Comparison of ENCODE assay signal across 8 mouse cellular contexts in genomic region chr11:84813724-84814510, GRCm38 (mm10). TPM values are rescaled to one million over a fixed set of nuclear protein-coding genes. Genes with fewer than 3 reads are reported as not detected.
DNase-seq lines count a peak whose midpoint lies in the region; ATAC-seq and TF ChIP-seq lines count a peak whose summit lies in the region.

No protein-coding gene starts in this region.

- peak; percentile 93; the same call in 1 of the 2 replicates for TF ChIP-seq CTCF in testis, adult 2 months (IDR thresholded peaks at IDR 0.05; ENCODE audit: control insufficient read depth, insufficient read depth, insufficient replicate concordance, low read depth, low read length)

- H3K4me3 ChIP-seq in heart, embryonic 11.5 days (ENCODE audit: low read depth, low read length), result no peak overlapping the region
- no peak overlapping the region for H3K4me3 ChIP-seq in hindbrain, embryonic 14.5 days (replicated peaks; ENCODE audit: low read length)
- no peak overlapping the region for H3K4me3 ChIP-seq in limb, embryonic 14.5 days (replicated peaks; ENCODE audit: low read length)
- no peak overlapping the region for H3K4me3 ChIP-seq in testis, adult 2 months (ENCODE audit: control insufficient read depth, low read depth, low read length)

- H3K4me2 ChIP-seq in heart, embryonic 11.5 days, result no peak overlapping the region
- H3K4me2 ChIP-seq in hindbrain, embryonic 14.5 days (replicated peaks), result no peak overlapping the region
- no peak overlapping the region for H3K4me2 ChIP-seq in limb, embryonic 14.5 days (replicated peaks; ENCODE audit: low read depth, low read length, severe bottlenecking)

- no peaks in the 10 kb centered on the region for H3K9me3 ChIP-seq in heart, embryonic 11.5 days (replicated peaks; ENCODE audit: control insufficient read depth, low read length)
- H3K9me3 ChIP-seq in hindbrain, embryonic 14.5 days (ENCODE audit: control insufficient read depth, low read length), result no peaks in the 10 kb centered on the region
- H3K9me3 ChIP-seq in limb, embryonic 14.5 days (ENCODE audit: control insufficient read depth, low read length), result no peaks in the 10 kb centered on the region

- no peak for TF ChIP-seq POLR2A in limb, embryonic 14.5 days (IDR thresholded peaks at IDR 0.05; ENCODE audit: borderline replicate concordance, extremely low read depth, insufficient read depth, insufficient read length)
- TF ChIP-seq POLR2A in testis, adult 2 months (IDR thresholded peaks at IDR 0.05; ENCODE audit: control insufficient read depth, low read depth, low read length), result 0 out of 2 replicates have a peak, but pooled peaks have one; percentile 10

- ATAC-seq in heart, embryonic 11.5 days (replicated peaks; ENCODE audit: insufficient number of reproducible peaks, low FRiP score, low TSS enrichment), result no peak
- peak; percentile 48 for ATAC-seq in erythroblast, adult 5-6 weeks (replicated peaks; ENCODE audit: low FRiP score, poor library complexity, severe bottlenecking)
- no peak for ATAC-seq in hindbrain, embryonic 14.5 days (ENCODE audit: low FRiP score)
- no peak for ATAC-seq in limb, embryonic 14.5 days (ENCODE audit: low FRiP score, low read depth)

- no peaks in the 10 kb centered on the region for H3K27me3 ChIP-seq in heart, embryonic 11.5 days (ENCODE audit: control insufficient read depth, insufficient read depth, low read length)
- no peaks in the 10 kb centered on the region for H3K27me3 ChIP-seq in hindbrain, embryonic 14.5 days (ENCODE audit: control insufficient read depth, insufficient read depth, low read length)
- no peaks in the 10 kb centered on the region for H3K27me3 ChIP-seq in limb, embryonic 14.5 days (ENCODE audit: control insufficient read depth, insufficient read depth, low read length)
- no peaks in the 10 kb centered on the region for H3K27me3 ChIP-seq in testis, adult 2 months (ENCODE audit: control insufficient read depth, insufficient read depth, low read length)

- no peak overlapping the region for H3K9ac ChIP-seq in heart, embryonic 11.5 days (ENCODE audit: low read depth, low read length)
- H3K9ac ChIP-seq in hindbrain, embryonic 14.5 days, result no peak overlapping the region
- H3K9ac ChIP-seq in limb, embryonic 14.5 days (ENCODE audit: low read depth, low read length, severe bottlenecking), result no peak overlapping the region

- H3K36me3 ChIP-seq in heart, embryonic 11.5 days (ENCODE audit: control insufficient read depth, insufficient read depth, low read length), result 0 out of 2 replicates have a peak, but pooled peaks cover 2% of the 10 kb centered on the region
- H3K36me3 ChIP-seq in hindbrain, embryonic 14.5 days (replicated peaks; ENCODE audit: control insufficient read depth, insufficient read depth), result no peaks in the 10 kb centered on the region
- no peaks in the 10 kb centered on the region; the same call in 1 of the 2 replicates for H3K36me3 ChIP-seq in limb, embryonic 14.5 days (ENCODE audit: control insufficient read depth, insufficient read depth, low read length)
- H3K36me3 ChIP-seq in testis, adult 2 months (ENCODE audit: control insufficient read depth, insufficient read depth, low read length), result no peaks in the 10 kb centered on the region

- H3K27ac ChIP-seq in heart, embryonic 11.5 days (ENCODE audit: low read depth, low read length), result no peak overlapping the region
- no peak overlapping the region for H3K27ac ChIP-seq in hindbrain, embryonic 14.5 days
- H3K27ac ChIP-seq in limb, embryonic 14.5 days (replicated peaks; ENCODE audit: low read depth, low read length), result no peak overlapping the region
- no peak overlapping the region for H3K27ac ChIP-seq in testis, adult 2 months (ENCODE audit: control insufficient read depth, insufficient read depth, low read depth, low read length)

- 51% methylated on average over 13 of the region's 13 CpGs for WGBS in heart, embryonic 11.5 days (ENCODE audit: insufficient replicate concordance)
- WGBS in hindbrain, embryonic 14.5 days, result 58% methylated on average over 13 of the region's 13 CpGs
- WGBS in limb, embryonic 14.5 days, result 57% methylated on average over 13 of the region's 13 CpGs

- no peaks in the 10 kb centered on the region for H3K4me1 ChIP-seq in heart, embryonic 11.5 days (ENCODE audit: control insufficient read depth, insufficient read depth, low read length)
- H3K4me1 ChIP-seq in hindbrain, embryonic 14.5 days (replicated peaks; ENCODE audit: control insufficient read depth, insufficient read depth, low read length), result peaks cover 6% of the 10 kb centered on the region; the same call in 1 of the 2 replicates
- H3K4me1 ChIP-seq in limb, embryonic 14.5 days (ENCODE audit: control insufficient read depth, insufficient read depth, low read length), result 0 out of 2 replicates have a peak, but pooled peaks cover 3% of the 10 kb centered on the region
- H3K4me1 ChIP-seq in testis, adult 2 months (ENCODE audit: control insufficient read depth, insufficient read depth, low read length), result peaks cover 2% of the 10 kb centered on the region

- peak; percentile 95 for DNase-seq in heart, adult 11 months
- peak; percentile 80 for DNase-seq in adrenal gland, postnatal 14 days
- DNase-seq in hindbrain, embryonic 14.5 days (ENCODE audit: low spot score), result peak; percentile 93
- peak; percentile 64 for DNase-seq in limb, embryonic 14.5 days (ENCODE audit: low spot score)
- DNase-seq in natural killer cell, adult 2 months (ENCODE audit: low spot score in 2 of 2), result peak; percentile 59 to 69

RNA-seq across cellular contexts. Expression of gene Mrm1, which starts 5.4 kb away (rescaled TPM):
- 13.0 and 13.4 TPM in 2 replicates for polyA plus RNA-seq in heart, embryonic 11.5 days (2014; fragmentation: Nextera tagmentation; extraction: Ambion mirVana)
- total RNA-seq in adrenal gland, postnatal 14 days (2021), result 14.0 and 18.1 TPM in 2 replicates
- total RNA-seq in erythroblast, adult 5-6 weeks (2015; ENCODE audit: low replicate concordance), result 129 and 155 TPM in 2 replicates
- 114 and 139 TPM in 2 replicates for total RNA-seq in erythroblast, adult 5-6 weeks (2017; ENCODE audit: low replicate concordance)
- 12.2 and 16.0 TPM in 2 replicates for polyA plus RNA-seq in hindbrain, embryonic 14.5 days (2014; fragmentation: Nextera tagmentation; extraction: Ambion mirVana)
- 10.9 and 11.8 TPM in 2 replicates for polyA plus RNA-seq in limb, embryonic 14.5 days (2012; rRNA removed)
- polyA plus RNA-seq in limb, embryonic 14.5 days (2014; fragmentation: Nextera tagmentation; extraction: Ambion mirVana), result 10.6 and 11.8 TPM in 2 replicates
- polyA plus RNA-seq in testis, adult 2 months (2012; rRNA removed), result 3.6 and 4.2 TPM in 2 replicates

RNA-seq across cellular contexts. Expression of gene Dhrs11, which starts 14.9 kb away (rescaled TPM):
- 34.3 and 43.5 TPM in 2 replicates for polyA plus RNA-seq in heart, embryonic 11.5 days (2014; fragmentation: Nextera tagmentation; extraction: Ambion mirVana)
- total RNA-seq in adrenal gland, postnatal 14 days (2021), result 49.4 and 49.8 TPM in 2 replicates
- total RNA-seq in erythroblast, adult 5-6 weeks (2015; ENCODE audit: low replicate concordance), result 897 and 1,040 TPM in 2 replicates
- 707 and 838 TPM in 2 replicates for total RNA-seq in erythroblast, adult 5-6 weeks (2017; ENCODE audit: low replicate concordance)
- 10.2 and 10.5 TPM in 2 replicates for polyA plus RNA-seq in hindbrain, embryonic 14.5 days (2014; fragmentation: Nextera tagmentation; extraction: Ambion mirVana)
- polyA plus RNA-seq in limb, embryonic 14.5 days (2012; rRNA removed), result 22.6 and 29.7 TPM in 2 replicates
- polyA plus RNA-seq in limb, embryonic 14.5 days (2014; fragmentation: Nextera tagmentation; extraction: Ambion mirVana), result 11.5 and 16.2 TPM in 2 replicates
- polyA plus RNA-seq in testis, adult 2 months (2012; rRNA removed), result 34.0 and 35.2 TPM in 2 replicates

RNA-seq across cellular contexts. Expression of gene Ggnbp2, which starts 56.7 kb away (rescaled TPM):
- polyA plus RNA-seq in heart, embryonic 11.5 days (2014; fragmentation: Nextera tagmentation; extraction: Ambion mirVana), result 52.4 and 54.8 TPM in 2 replicates
- 74.2 and 77.0 TPM in 2 replicates for total RNA-seq in adrenal gland, postnatal 14 days (2021)
- total RNA-seq in erythroblast, adult 5-6 weeks (2015; ENCODE audit: low replicate concordance), result 150 and 159 TPM in 2 replicates
- 179 and 325 TPM in 2 replicates for total RNA-seq in erythroblast, adult 5-6 weeks (2017; ENCODE audit: low replicate concordance)
- polyA plus RNA-seq in hindbrain, embryonic 14.5 days (2014; fragmentation: Nextera tagmentation; extraction: Ambion mirVana), result 67.6 and 69.7 TPM in 2 replicates
- polyA plus RNA-seq in limb, embryonic 14.5 days (2012; rRNA removed), result 86.7 and 105 TPM in 2 replicates
- polyA plus RNA-seq in limb, embryonic 14.5 days (2014; fragmentation: Nextera tagmentation; extraction: Ambion mirVana), result 67.3 and 69.9 TPM in 2 replicates
- 274 and 308 TPM in 2 replicates for polyA plus RNA-seq in testis, adult 2 months (2012; rRNA removed)
